Mouse (Mus musculus) forebrain, embryonic 14.5 days (tissue): ENCODE results near the gene Ddx43. TPM values are rescaled to one million over a fixed set of nuclear protein-coding genes. Genes with fewer than 3 reads are reported as not detected.

Experiments
- ATAC-seq: fragments of 200-750 bp; cut with Nextera tagmentation; 2 replicates; pipeline ENCODE4 v1.8.0; 2017; ENCODE audit warnings: mild to moderate bottlenecking, moderate library complexity
- DNase-seq: peaks from one replicate; pipeline ENCODE4 v3.0.0-alpha.2; 2015; ENCODE audit warnings: low spot score
- H3K27ac ChIP-seq: fragments of 300-500 bp; sonication (generic); 2 replicates; pipeline ENCODE4 v1.5.1; 2014; ENCODE audit warnings: low read depth, mild to moderate bottlenecking, control low read depth, low read length, moderate library complexity
- H3K27me3 ChIP-seq: fragments of 300-500 bp; sonication (generic); replicated peaks from 2 replicates; pipeline ENCODE4 v1.6.1; 2014; ENCODE audit warnings: low read length, control low read depth, mixed read lengths; ENCODE audit not compliant: control insufficient read depth, insufficient read depth
- H3K36me3 ChIP-seq: fragments of 300-500 bp; sonication (generic); 2 replicates; pipeline ENCODE4 v1.6.1; 2014; ENCODE audit warnings: low read length, control low read depth; ENCODE audit not compliant: control insufficient read depth, insufficient read depth
- H3K4me1 ChIP-seq: fragments of 300-500 bp; sonication (generic); 2 replicates; pipeline ENCODE4 v1.6.1; 2014; ENCODE audit warnings: antibody characterized with exemption, low read length, control low read depth; ENCODE audit not compliant: control insufficient read depth, insufficient read depth
- H3K4me2 ChIP-seq: fragments of 300-500 bp; sonication (generic); 2 replicates; pipeline ENCODE4 v1.6.1; 2014; ENCODE audit warnings: mild to moderate bottlenecking, control low read depth, low read length
- H3K4me3 ChIP-seq: fragments of 300-500 bp; sonication (generic); 2 replicates; pipeline ENCODE4 v1.5.1; 2014; ENCODE audit warnings: low read depth, low read length, control low read depth
- H3K9ac ChIP-seq: fragments of 300-500 bp; sonication (generic); 2 replicates; pipeline ENCODE4 v1.6.1; 2014; ENCODE audit warnings: mild to moderate bottlenecking, low read length, control low read depth, moderate library complexity
- H3K9me3 ChIP-seq: fragments of 300-500 bp; sonication (generic); replicated peaks from 2 replicates; pipeline ENCODE4 v1.6.1; 2016; ENCODE audit warnings: low read length, control low read depth, mixed read lengths; ENCODE audit not compliant: control insufficient read depth
- WGBS: fragments of 180-500 bp; shearing (Covaris S2); extraction: QIAGEN DNeasy Blood & Tissue Kit; methylation state at CpG from one replicate; pipeline ENCODE4 v1.1.7; 2014; 5-methylcytosine and 5-hydroxymethylcytosine counted together
- polyA plus RNA-seq: library from polyadenylated mRNA; unstranded; fragments of >200 nt; fragmentation: Nextera tagmentation; extraction: Ambion mirVana; gene quantifications from 2 replicates; pipeline ENCODE4 v1.2.1, GENCODE M21; 2014

Ddx43 gene
- polyA plus RNA-seq, 1 experiment from 2014 or later: 0.08 TPM

- Histone ChIP-seq H3K27me3 (peaks cover 23% of the 10 kb centered on the region), H3K36me3 (peaks cover 18% of the 10 kb centered on the region), H3K4me2 (peak within 1 kb of the TSS; percentile 64), H3K4me1 (peaks cover 8% of the 10 kb centered on the region), H3K27ac (peak within 1 kb of the TSS; percentile 90), H3K4me3 (peak within 1 kb of the TSS; percentile 91), H3K9me3 (no peaks in the 10 kb centered on the region), H3K9ac (peak within 1 kb of the TSS; percentile 92)
- ATAC-seq (peak; percentile 98), DNase-seq (peak; percentile 95)
- under 1% methylated on average over 87 of the region's 96 CpGs for WGBS
Observed at GRCm38 (mm10) chr9:78447973-78448873, 52.6 kb downstream of the Ddx43 start, which contains the start of the genes Mto1 and Gm17324. TSS of gene Mto1 (plus strand) at chr9:78448208. TSS of gene Gm17324 (minus strand) at chr9:78448786.

GRCm38 (mm10) chr9:78450404-78450803, 54.8 kb downstream of the Ddx43 start:
- ATAC-seq: no peak
- WGBS: 85% methylated on average over 5 of the region's 5 CpGs
- Histone ChIP-seq H3K9me3 (no peaks in the 10 kb centered on the region), H3K4me3 (no peak overlapping the region), H3K4me1 (peaks cover 8% of the 10 kb centered on the region), H3K9ac (no peak overlapping the region), H3K27me3 (peaks cover 7% of the 10 kb centered on the region; the same call in 1 of the 2 replicates), H3K4me2 (no peak overlapping the region), H3K36me3 (peaks cover 37% of the 10 kb centered on the region), H3K27ac (no peak overlapping the region)
- no peak for DNase-seq

DNA sequence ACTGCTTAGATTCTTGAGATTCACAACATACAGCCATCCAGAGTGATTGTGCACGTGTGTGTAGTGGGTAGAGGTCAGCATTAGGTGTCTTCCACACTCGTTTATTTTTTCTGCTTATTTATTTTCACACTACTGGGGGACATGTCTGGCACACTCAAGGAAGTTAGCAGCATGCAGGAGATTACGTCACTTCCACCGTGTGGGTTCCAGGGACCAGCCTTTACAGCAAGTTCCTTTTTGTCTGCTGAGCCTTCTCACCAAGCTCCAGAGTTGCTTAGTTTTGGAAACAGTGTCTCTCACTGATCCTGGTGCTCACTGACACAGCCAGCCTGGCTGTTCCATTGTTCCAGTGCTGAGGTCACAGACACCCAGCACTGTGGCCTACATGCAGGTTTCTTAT, 55.8 kb downstream of the Ddx43 start:
- 87% methylated on average over 4 of the region's 4 CpGs for WGBS
- H3K9ac ChIP-seq: no peak overlapping the region
- DNase-seq: no peak

DNA sequence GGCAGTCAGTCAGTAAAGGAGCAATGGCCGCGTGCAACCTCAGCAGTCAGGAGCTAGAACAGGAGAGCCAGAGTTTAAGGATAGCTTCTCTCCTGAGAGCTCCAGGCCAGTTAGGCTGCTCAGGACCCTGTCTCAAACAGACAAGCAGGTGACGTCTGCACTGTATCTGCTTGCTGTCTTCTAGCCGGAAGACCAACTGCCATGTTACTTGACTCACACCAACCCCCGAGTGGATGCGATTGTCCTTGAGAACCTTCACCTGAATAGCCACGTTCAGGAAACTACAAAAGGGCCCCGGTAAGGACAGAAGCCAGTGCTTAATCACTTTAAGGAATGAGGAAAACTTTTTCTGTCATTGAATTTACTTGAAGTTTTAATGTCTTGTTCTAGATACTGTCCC, 61.4 kb downstream of the Ddx43 start:
- ATAC-seq (no peak), DNase-seq (no peak)
- Histone ChIP-seq H3K4me3 (no peak overlapping the region), H3K36me3 (peaks cover 72% of the 10 kb centered on the region), H3K4me2 (no peak overlapping the region), H3K27me3 (no peaks in the 10 kb centered on the region), H3K27ac (no peak overlapping the region), H3K9me3 (no peaks in the 10 kb centered on the region), H3K9ac (no peak overlapping the region), H3K4me1 (no peaks in the 10 kb centered on the region)
- WGBS: 86% methylated on average over 8 of the region's 8 CpGs

More for the DNA sequence above, 55.8 kb downstream of the Ddx43 start:
- no peak for ATAC-seq
- Histone ChIP-seq H3K4me2 (no peak overlapping the region), H3K4me3 (no peak overlapping the region), H3K27me3 (no peaks in the 10 kb centered on the region), H3K27ac (no peak overlapping the region), H3K36me3 (peaks cover 37% of the 10 kb centered on the region), H3K9me3 (no peaks in the 10 kb centered on the region), H3K4me1 (peaks cover 8% of the 10 kb centered on the region)

DNA sequence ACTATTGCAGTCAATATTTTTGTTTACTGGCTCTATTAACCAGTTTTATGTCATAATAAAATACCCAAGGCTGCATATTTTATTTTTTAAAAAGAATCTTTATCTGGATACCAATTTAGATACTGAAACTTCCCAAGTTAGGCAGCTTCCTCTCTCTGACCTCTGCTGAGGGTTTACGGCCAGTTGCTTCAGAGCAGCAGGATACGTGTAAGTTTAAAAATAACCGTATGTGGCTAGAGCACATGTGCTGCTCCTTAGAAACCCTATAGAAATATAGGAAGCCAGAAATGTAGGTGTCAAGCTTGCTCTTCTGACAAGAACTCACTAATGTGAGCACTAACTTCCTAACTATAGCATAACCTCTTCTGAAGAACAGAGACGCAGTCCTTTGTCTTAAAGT, 67.8 kb downstream of the Ddx43 start:
- Histone ChIP-seq H3K4me1 (no peaks in the 10 kb centered on the region), H3K27me3 (no peaks in the 10 kb centered on the region), H3K36me3 (peaks cover 76% of the 10 kb centered on the region), H3K4me3 (no peak overlapping the region), H3K4me2 (no peak overlapping the region), H3K9me3 (no peaks in the 10 kb centered on the region), H3K9ac (no peak overlapping the region), H3K27ac (no peak overlapping the region)
- DNase-seq: no peak
- WGBS: 92% methylated on average over 4 of the region's 4 CpGs
- no peak for ATAC-seq

- H3K27me3 ChIP-seq: no peaks in the 10 kb centered on the region
- WGBS: 82% methylated on average over 3 of the region's 3 CpGs
- H3K4me3 ChIP-seq: no peak overlapping the region
- no peak overlapping the region for H3K9ac ChIP-seq
- H3K36me3 ChIP-seq: peaks cover 75% of the 10 kb centered on the region
- DNase-seq (no peak), ATAC-seq (no peak)
- no peak overlapping the region for H3K4me2 ChIP-seq
- H3K27ac ChIP-seq: no peak overlapping the region
- H3K4me1 ChIP-seq: no peaks in the 10 kb centered on the region
- no peaks in the 10 kb centered on the region for H3K9me3 ChIP-seq
Observed at GRCm38 (mm10) chr9:78465725-78466124, 70.1 kb downstream of the Ddx43 start.

Other genes starting within 250 kb of the Ddx43 start
- 22.2 and 24.1 TPM in 2 replicates for gene Gsta4, start 213.0 kb upstream of the Ddx43 start, polyA plus RNA-seq
- gene Gsta1, start 165.1 kb upstream of the Ddx43 start, polyA plus RNA-seq: not detected in 2 replicates
- not detected in 2 replicates for gene Gm3776, start 138.6 kb upstream of the Ddx43 start, polyA plus RNA-seq
- not detected in 2 replicates for gene Gm10639, start 105.9 kb upstream of the Ddx43 start, polyA plus RNA-seq
- not detected in 2 replicates for gene Omt2a, start 81.0 kb upstream of the Ddx43 start, polyA plus RNA-seq
- not detected in 2 replicates for gene Omt2b, start 68.2 kb upstream of the Ddx43 start, polyA plus RNA-seq
- gene Gsta2, start 40.0 kb upstream of the Ddx43 start, polyA plus RNA-seq: not detected in 2 replicates
- 2.1 and 2.8 TPM in 2 replicates for gene Dppa5a, start 27.6 kb upstream of the Ddx43 start, polyA plus RNA-seq
- gene Ooep, start 17.1 kb upstream of the Ddx43 start, polyA plus RNA-seq: 5.6 and 7.3 TPM in 2 replicates
- gene Cgas, start 47.5 kb downstream of the Ddx43 start, polyA plus RNA-seq: 0.50 and 0.51 TPM in 2 replicates
- 23.0 and 25.5 TPM in 2 replicates for gene Mto1, start 52.4 kb downstream of the Ddx43 start, polyA plus RNA-seq
- gene Gm17324, start 53.0 kb downstream of the Ddx43 start, polyA plus RNA-seq: 0.52 and 0.56 TPM in 2 replicates
- 4,517 and 5,265 TPM in 2 replicates for gene Eef1a1, start 93.4 kb downstream of the Ddx43 start, polyA plus RNA-seq
- 10.2 and 14.7 TPM in 2 replicates for gene Slc17a5, start 192.3 kb downstream of the Ddx43 start, polyA plus RNA-seq
- gene Cd109, start 219.8 kb downstream of the Ddx43 start, polyA plus RNA-seq: 1.5 and 2.1 TPM in 2 replicates